Mouse (Mus musculus): ENCODE measurements around the gene Ints1. TPM values are rescaled to one million over a fixed set of nuclear protein-coding genes. Genes with fewer than 3 reads are reported as not detected.

The Ints1 gene
- polyA plus RNA-seq, 1 experiment: 43.1 TPM

DNA sequence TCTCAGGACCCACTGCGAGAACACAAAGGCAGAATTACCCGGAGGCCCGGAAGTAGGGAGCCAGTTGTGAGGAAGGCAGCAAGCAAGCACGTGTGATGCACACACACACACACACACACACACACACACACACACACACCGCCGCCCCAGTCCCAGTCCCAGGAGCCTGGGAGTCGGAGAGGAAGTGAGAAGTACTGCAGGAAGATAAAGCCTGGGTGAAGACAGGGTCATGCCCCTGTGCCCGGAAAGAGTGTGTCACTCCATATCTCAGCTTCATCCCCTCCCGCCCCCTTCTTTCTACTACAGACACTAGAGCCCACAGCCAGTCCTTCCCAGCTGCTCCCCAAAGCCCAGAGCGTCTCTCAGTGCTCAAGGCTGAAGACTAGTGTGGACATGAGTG is 73.2 kb downstream of the Ints1 start:
- Histone ChIP-seq H3K79me2 (ENCODE audit: control insufficient read depth, insufficient read depth) (no peaks in the 10 kb centered on the region), H3K4me3 (ENCODE audit: insufficient read depth, poor library complexity, severe bottlenecking) (no peak overlapping the region), H3K27me3 (ENCODE audit: control insufficient read depth, insufficient read depth, insufficient read length) (peaks cover 4% of the 10 kb centered on the region), H3ac (ENCODE audit: control insufficient read depth, insufficient read length, low read depth) (no peak overlapping the region), H3K79me3 (ENCODE audit: low read depth) (no peaks in the 10 kb centered on the region), H3K36me3 (ENCODE audit: control insufficient read depth, insufficient read depth) (peaks cover 6% of the 10 kb centered on the region)
- TF ChIP-seq CTCF (IDR thresholded peaks at IDR 0.05; ENCODE audit: control insufficient read depth, insufficient read depth, insufficient read length): no peak
- no peak for TF ChIP-seq MYOG (IDR thresholded peaks at IDR 0.05; ENCODE audit: control insufficient read depth, extremely low read depth, insufficient read length)
- no peak for TF ChIP-seq MAX (IDR thresholded peaks at IDR 0.05)
- no peak for TF ChIP-seq CEBPB (IDR thresholded peaks at IDR 0.05; ENCODE audit: low read depth)
- no peak for TF ChIP-seq FOSL1 (IDR thresholded peaks at IDR 0.05; ENCODE audit: insufficient read depth, low read length, poor library complexity, severe bottlenecking)
- TF ChIP-seq MYOD1 (IDR thresholded peaks at IDR 0.05; ENCODE audit: control insufficient read depth, insufficient read length, low read depth): no peak
- no peak for TF ChIP-seq USF1 (IDR thresholded peaks at IDR 0.05; ENCODE audit: low read depth)

Small RNA genes within 50 kb of the gene (microRNA-seq; reads per million reads assigned to microRNA genes)
- not detected for gene Mir7037 (ENCODE audit: borderline microRNAs expressed)

Other genes with a start within 250 kb of the Ints1 start
- gene Uncx, start 232.2 kb downstream of the Ints1 start, polyA plus RNA-seq (2012; fragmentation: generic; extraction: Trizol): not detected
- gene Micall2, start 39.3 kb downstream of the Ints1 start, polyA plus RNA-seq (2012; fragmentation: generic; extraction: Trizol): 9.5 TPM
- gene Mafk, start 15.8 kb upstream of the Ints1 start, polyA plus RNA-seq (2012; fragmentation: generic; extraction: Trizol): 11.9 TPM
- 0.13 TPM for gene Tmem184a, start 44.2 kb upstream of the Ints1 start, polyA plus RNA-seq (2012; fragmentation: generic; extraction: Trizol)
- 0.14 TPM for gene Gm26938, start 50.7 kb upstream of the Ints1 start, polyA plus RNA-seq (2012; fragmentation: generic; extraction: Trizol)
- gene Psmg3, start 51.2 kb upstream of the Ints1 start, polyA plus RNA-seq (2012; fragmentation: generic; extraction: Trizol): 68.8 TPM
- gene Elfn1, start 132.3 kb upstream of the Ints1 start, polyA plus RNA-seq (2012; fragmentation: generic; extraction: Trizol): 0.04 TPM

Measured in C2C12 (cell line).